Mouse (Mus musculus) thymus, postnatal 36 days (tissue): ENCODE data around the gene Olfr1426.
"Not testable (repeated sequence)": the region's sequence is repeated elsewhere in the genome, so short reads cannot be mapped to it uniquely, and the experiment has no call there.

ENCODE experiments used
- DNase-seq, 2 experiments: peaks; one replicate each; pipeline ENCODE4 v3.0.0; 2022; ENCODE audit warnings: mixed read lengths in 2 of 2

The Olfr1426 gene

DNA sequence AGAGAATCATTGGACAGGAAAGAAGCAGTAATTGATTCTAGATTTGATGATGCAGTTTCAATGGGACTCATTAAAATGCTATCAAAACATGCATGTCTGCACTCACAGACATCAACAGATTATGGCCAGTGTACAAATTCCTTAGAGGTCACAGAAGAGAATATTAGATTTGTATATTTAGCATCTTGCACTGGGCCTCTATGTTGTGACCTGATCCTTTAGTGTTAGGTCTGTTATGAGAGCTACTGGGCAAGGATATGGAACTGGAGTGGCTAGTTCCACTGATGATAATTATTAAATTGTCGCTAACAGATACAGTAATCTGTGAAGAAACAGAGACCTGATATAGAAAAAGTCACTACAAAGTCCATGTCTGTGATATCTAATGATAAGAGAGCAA, at the start of gene Olfr1426:
TSS of gene Olfr1426 (minus strand) at position 101 of the 400 bp plus-strand sequence.
- no peak for DNase-seq

- DNase-seq, result no peak
Observed at GRCm38 (mm10) chr19:12134289-12134688, 42.5 kb upstream of the Olfr1426 start.

DNA sequence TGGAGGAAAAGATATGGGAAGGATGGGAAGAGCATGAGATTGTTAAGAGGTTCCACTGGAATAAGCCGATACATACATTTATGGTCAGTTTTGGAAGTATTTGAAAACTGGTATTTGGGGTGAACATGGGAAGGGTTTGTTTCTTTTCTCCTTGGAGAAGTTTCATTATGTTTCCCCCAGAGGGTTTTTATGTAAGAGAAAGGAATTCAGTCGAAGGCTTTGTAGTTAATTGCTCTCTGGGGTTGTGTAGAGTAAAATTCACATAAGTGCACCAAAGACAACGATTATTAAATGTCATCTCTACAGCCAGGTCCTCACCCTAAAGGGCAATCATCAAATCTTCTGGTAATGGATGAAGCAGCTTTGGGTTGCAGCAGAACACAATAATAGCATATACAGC, 31.3 kb upstream of the Olfr1426 start, which contains the start of gene Olfr76:
TSS of gene Olfr76 (minus strand) at position 101 of the 400 bp plus-strand sequence.
- DNase-seq, result no peak

DNA sequence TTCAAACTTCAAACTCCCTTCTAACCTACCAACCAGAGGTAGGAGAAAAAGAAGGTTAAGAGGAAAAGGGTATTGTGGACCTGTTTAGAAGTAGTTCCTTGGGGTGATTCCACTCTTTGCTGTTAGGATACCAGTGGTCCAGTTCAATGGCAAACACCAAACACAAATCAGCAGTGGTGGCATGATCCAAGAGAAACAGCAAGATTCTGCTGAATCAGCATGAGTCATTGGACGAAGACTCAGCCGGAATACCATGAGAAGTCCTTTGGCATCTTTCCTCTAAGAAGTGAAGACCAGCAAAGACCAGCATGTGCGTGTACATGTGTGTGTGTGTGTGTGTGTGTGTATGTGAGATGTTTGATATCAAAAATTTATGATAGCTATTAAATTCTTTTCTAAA, 24.7 kb upstream of the Olfr1426 start:
- DNase-seq, result no peak

DNA sequence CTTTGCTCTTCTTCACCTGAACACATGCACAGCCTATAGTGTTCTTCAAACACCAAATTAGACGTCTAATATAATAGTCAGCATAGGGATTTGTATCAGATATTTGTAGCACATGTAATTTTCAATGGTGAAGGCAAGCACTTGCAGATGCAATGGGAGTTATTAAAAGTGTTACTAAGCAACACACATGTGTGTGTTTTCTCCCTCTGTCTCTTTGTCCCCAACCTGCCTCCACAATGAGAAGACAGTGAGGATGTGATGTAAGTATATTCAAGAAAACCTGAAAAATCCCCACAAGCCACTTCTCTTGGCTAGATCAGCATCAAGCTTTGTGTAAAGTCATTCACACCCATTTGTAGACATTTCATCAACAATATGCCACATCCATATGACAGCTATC, 24.0 kb upstream of the Olfr1426 start, which contains the start of gene Olfr1428:
TSS of gene Olfr1428 (minus strand) at position 101 of the 400 bp plus-strand sequence.
- no peak for DNase-seq

DNA sequence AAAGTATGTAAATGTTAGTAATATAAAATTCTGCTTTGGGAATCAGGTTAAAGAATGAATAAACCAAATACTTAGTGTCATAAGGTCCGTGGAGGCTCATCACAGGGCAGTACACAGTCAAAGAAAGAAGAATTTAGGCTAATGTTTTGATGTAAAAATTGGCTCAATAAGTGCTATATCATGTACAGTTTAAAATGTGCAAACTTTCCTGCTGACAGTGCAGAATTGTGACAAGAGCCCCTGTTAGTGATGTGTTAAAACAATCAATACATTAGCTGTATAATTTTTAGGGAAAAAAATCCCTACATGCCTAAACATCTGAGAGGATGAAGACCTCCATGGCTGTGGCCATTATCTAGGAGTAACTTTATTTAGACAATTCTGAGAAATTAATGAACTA, 22.0 kb upstream of the Olfr1426 start:
- DNase-seq, result no peak

DNA sequence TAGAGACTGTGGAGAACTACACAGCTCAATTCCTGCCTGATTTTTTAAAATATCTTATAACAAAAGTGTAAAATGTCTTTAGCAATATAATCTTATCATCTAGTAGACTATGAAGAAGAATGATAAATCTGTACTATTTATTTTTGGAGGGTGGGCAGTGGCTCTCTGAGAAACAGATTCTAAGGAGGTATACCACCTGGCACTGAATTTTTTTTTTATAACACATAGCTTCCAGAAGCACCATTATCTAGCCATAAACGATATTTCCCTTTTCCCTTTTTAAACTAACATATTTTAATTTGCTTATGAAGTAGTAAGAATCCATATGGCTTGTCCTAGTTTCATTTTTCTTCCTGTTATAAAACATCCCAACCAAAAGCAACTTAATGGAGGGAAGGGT, 12.7 kb upstream of the Olfr1426 start:
- no peak for DNase-seq

DNA sequence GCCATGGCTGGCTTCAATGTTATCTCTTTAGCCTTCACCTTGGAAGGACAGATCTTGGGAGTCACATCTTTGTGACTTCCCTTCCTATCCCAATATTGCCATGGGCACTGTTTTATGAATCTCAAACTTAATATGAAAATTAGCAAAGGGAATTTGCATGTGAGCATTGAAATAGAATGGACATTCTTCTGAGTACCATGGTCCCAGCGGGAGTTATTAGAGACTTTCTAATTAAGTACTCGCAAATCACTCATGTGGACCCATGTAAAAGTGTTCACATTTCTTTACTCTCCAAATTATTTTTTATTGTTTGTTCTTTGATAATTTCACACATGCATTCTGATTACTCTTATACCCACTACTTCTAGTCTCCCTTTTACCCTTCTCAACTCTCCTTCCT, 11.4 kb upstream of the Olfr1426 start, which contains the start of gene Olfr1427:
TSS of gene Olfr1427 (minus strand) at position 101 of the 400 bp plus-strand sequence.
- DNase-seq, result no peak

GRCm38 (mm10) chr19:12077631-12078030, 14.2 kb downstream of the Olfr1426 start, which contains the start of gene Olfr1425:
Gene Olfr1425, minus strand, starts transcription at chr19:12077731.
- DNase-seq, result not testable (repeated sequence)

GRCm38 (mm10) chr19:12069546-12069945, 22.3 kb downstream of the Olfr1426 start:
- DNase-seq, result not testable (repeated sequence)

GRCm38 (mm10) chr19:12067806-12068205, 24.0 kb downstream of the Olfr1426 start:
- not testable (repeated sequence) for DNase-seq

DNA sequence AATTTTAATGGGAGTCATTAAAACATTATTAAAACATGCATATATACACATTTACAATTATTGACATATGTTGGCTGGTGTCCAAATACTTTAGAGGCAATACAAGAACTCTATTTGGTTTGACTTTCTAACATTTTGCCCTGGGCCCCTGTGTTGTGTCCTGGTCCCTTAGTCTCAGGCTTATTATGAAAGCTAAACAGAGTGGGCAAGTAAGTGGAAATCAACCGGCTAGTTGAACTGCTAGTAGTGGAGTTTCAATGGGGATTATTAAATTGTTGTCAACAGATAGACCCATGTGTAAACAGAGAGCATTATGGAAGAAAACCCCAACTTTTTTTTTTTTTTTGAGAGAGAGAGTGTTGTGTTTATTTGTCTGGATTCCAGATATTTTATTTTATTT, 29.2 kb downstream of the Olfr1426 start, which contains the start of gene Olfr1424:
TSS of gene Olfr1424 (minus strand) at position 101 of the 400 bp plus-strand sequence.
- not testable (repeated sequence) for DNase-seq

DNA sequence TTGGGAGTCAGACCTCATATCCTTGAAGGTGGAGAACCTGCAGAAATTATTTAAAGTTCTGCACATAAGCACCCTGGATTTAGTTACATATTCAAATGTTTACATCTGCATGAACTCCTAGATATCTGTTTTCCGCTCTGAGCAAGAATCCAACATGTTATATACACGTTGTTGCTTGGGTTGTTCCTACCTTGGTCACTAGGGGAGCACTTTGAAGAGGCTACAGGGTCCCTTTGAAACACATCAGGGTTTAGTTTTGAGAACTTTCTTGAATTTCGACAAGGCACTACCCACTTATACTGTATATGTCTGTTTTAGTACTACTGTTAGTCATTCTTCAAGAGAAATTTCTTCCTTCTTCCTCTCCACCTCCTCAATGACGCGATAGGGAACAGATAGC, 48.6 kb downstream of the Olfr1426 start:
- DNase-seq, result no peak

DNA sequence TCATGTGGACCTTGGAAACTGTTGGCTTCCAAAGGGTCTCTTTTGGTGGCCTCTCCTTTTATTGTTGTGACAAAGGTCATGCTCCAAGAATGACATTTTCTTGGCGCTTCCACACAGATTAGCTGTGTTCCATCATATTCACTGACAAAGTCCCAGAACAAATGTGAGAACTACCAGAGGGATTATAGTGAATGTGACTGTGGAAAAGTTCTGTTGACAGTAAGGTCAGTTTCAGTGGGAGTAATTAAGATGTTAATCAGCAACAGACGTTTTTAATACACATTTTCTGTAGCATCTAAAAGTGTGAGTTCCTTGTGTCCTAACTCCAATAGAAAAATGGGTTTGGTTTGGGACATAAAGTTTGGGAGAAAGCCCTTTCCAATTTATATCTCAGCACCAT, 50.6 kb downstream of the Olfr1426 start, which contains the start of gene Olfr1423:
TSS of gene Olfr1423 (minus strand) at position 101 of the 400 bp plus-strand sequence.
- no peak for DNase-seq

DNA sequence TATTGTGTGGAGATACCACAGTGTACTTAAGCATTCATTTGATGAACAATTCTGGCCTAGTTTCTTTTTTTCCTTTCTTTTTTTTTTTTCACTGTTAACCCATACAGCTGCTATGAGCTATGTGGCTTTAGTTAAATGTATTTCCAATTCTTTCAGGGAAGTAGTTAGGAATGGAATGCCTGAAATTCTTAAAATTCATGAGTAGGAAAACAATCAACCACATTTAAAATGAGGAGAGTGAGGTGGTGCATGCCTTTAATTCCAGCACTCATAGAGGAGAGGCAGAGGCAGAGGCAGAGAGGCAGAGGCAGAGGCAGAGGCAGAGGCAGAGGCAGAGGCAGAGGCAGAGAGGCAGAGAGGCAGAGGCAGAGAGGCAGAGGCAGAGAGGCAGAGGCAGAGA, 54.1 kb downstream of the Olfr1426 start:
- DNase-seq, result no peak
